Mouse (Mus musculus) cerebellum, adult 2 months (tissue): ENCODE results near the gene Grin3b.

Experiments used
- CTCF ChIP-seq: fragments of 200-500 bp; IDR thresholded peaks from 2 replicates; pipeline ENCODE4 v1.5.1; 2011; ENCODE audit warnings: low read depth, mild to moderate bottlenecking, control low read depth, low read length, moderate library complexity, borderline replicate concordance; ENCODE audit not compliant: insufficient read depth
- POLR2A ChIP-seq: fragments of 200-500 bp; IDR thresholded peaks from 2 replicates; pipeline ENCODE4 v1.6.1; 2011; ENCODE audit warnings: low read length, control low read depth, borderline replicate concordance; ENCODE audit not compliant: insufficient read depth

DNA sequence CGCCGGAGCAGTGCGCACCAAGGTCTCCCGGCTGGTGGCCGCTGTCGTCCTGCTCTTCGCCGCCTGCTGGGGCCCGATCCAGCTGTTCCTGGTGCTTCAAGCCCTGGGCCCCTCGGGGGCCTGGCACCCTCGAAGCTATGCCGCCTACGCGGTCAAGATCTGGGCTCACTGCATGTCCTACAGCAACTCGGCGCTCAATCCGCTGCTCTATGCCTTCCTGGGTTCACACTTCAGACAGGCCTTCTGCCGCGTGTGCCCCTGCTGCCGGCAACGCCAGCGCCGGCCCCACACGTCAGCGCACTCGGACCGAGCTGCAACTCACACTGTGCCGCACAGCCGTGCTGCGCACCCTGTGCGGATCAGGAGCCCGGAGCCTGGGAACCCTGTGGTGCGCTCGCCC, 48.9 kb upstream of the Grin3b start:
- TF ChIP-seq CTCF (no peak), POLR2A (no peak)
